Mouse (Mus musculus) lung, postnatal 0 days (tissue): ENCODE data around the gene Abca7.

Source experiments
- CTCF ChIP-seq: IDR thresholded peaks from 2 replicates; pipeline ENCODE4 v1.5.1; 2016; ENCODE audit warnings: antibody characterized with exemption, mild to moderate bottlenecking
- EP300 ChIP-seq: IDR thresholded peaks from 2 replicates; pipeline ENCODE4 v1.6.1; 2016; ENCODE audit warnings: antibody characterized with exemption, mild to moderate bottlenecking, control low read depth

GRCm38 (mm10) chr10:80027681-80028520 is 31.6 kb downstream of the Abca7 start:
- TF ChIP-seq CTCF (no peak), EP300 (no peak)
